Mouse (Mus musculus) hindbrain, embryonic 14.5 days (tissue): ENCODE results near the gene Aes. TPM values are rescaled to one million over a fixed set of nuclear protein-coding genes. Genes with fewer than 3 reads are reported as not detected.

Experiments
- ATAC-seq: fragments of 200-750 bp; cut with Nextera tagmentation; 2 replicates; pipeline ENCODE4 v1.8.0; 2017; ENCODE audit warnings: moderate number of reproducible peaks, mild to moderate bottlenecking, moderate TSS enrichment, moderate library complexity; ENCODE audit not compliant: low FRiP score
- DNase-seq: peaks from one replicate; pipeline ENCODE4 v3.0.0-alpha.2; 2015; ENCODE audit warnings: low spot score
- H3K27ac ChIP-seq: fragments of 300-500 bp; sonication (generic); 2 replicates; pipeline ENCODE4 v1.5.1; 2014; ENCODE audit warnings: mild to moderate bottlenecking, moderate library complexity
- H3K27me3 ChIP-seq: fragments of 300-500 bp; sonication (generic); 2 replicates; pipeline ENCODE4 v1.6.1; 2014; ENCODE audit warnings: mild to moderate bottlenecking, low read length, mixed read lengths; ENCODE audit not compliant: control insufficient read depth, insufficient read depth
- H3K36me3 ChIP-seq: fragments of 300-500 bp; sonication (generic); replicated peaks from 2 replicates; pipeline ENCODE4 v1.6.1; 2014; ENCODE audit not compliant: control insufficient read depth, insufficient read depth
- H3K4me1 ChIP-seq: fragments of 300-500 bp; sonication (generic); replicated peaks from 2 replicates; pipeline ENCODE4 v1.6.1; 2014; ENCODE audit warnings: antibody characterized with exemption, low read length, mixed read lengths; ENCODE audit not compliant: control insufficient read depth, insufficient read depth
- H3K4me2 ChIP-seq: fragments of 300-500 bp; sonication (generic); replicated peaks from 2 replicates; pipeline ENCODE4 v1.6.1; 2014; ENCODE audit warnings: mild to moderate bottlenecking, moderate library complexity
- H3K4me3 ChIP-seq: fragments of 300-500 bp; sonication (generic); replicated peaks from 2 replicates; pipeline ENCODE4 v1.5.1; 2014; ENCODE audit warnings: mild to moderate bottlenecking, low read length
- H3K9ac ChIP-seq: fragments of 300-500 bp; sonication (generic); 2 replicates; pipeline ENCODE4 v1.6.1; 2014
- H3K9me3 ChIP-seq: fragments of 300-500 bp; sonication (generic); 2 replicates; pipeline ENCODE4 v1.6.1; 2016; ENCODE audit warnings: low read length; ENCODE audit not compliant: control insufficient read depth
- WGBS: fragments of 180-500 bp; shearing (Covaris S2); extraction: QIAGEN DNeasy Blood & Tissue Kit; methylation state at CpG from one replicate; pipeline ENCODE4 v1.1.7; 2014; 5-methylcytosine and 5-hydroxymethylcytosine counted together
- polyA plus RNA-seq: library from polyadenylated mRNA; unstranded; fragments of >200 nt; fragmentation: Nextera tagmentation; extraction: Ambion mirVana; gene quantifications from 2 replicates; pipeline ENCODE4 v1.2.1, GENCODE M21; 2014

Gene Aes
- polyA plus RNA-seq, 1 experiment from 2014 or later: 524 TPM

- Histone ChIP-seq H3K9me3 (no peaks in the 10 kb centered on the region), H3K4me2 (peak overlapping the region; percentile 95), H3K4me1 (peaks cover 18% of the 10 kb centered on the region), H3K4me3 (peak overlapping the region; percentile 89), H3K36me3 (no peaks in the 10 kb centered on the region; the same call in 1 of the 2 replicates), H3K27me3 (no peaks in the 10 kb centered on the region), H3K9ac (peak overlapping the region; percentile 96; the same call in 1 of the 2 replicates), H3K27ac (no peak overlapping the region)
- DNase-seq (no peak), ATAC-seq (no peak)
- WGBS: 72% methylated on average over 7 of the region's 7 CpGs
These were observed 16.4 kb upstream of the Aes start for GRCm38 (mm10) chr10:81542727-81543460.

GRCm38 (mm10) chr10:81543633-81544032 lies 15.7 kb upstream of the Aes start:
- H3K4me2 ChIP-seq: peak overlapping the region; percentile 95
- DNase-seq (no peak), ATAC-seq (no peak)
- WGBS: 81% methylated on average over 1 of the region's 1 CpGs
- no peaks in the 10 kb centered on the region for H3K9me3 ChIP-seq
- peak overlapping the region; percentile 96 for H3K9ac ChIP-seq
- H3K27me3 ChIP-seq: no peaks in the 10 kb centered on the region
- peaks cover 18% of the 10 kb centered on the region for H3K4me1 ChIP-seq
- no peak overlapping the region for H3K27ac ChIP-seq
- H3K4me3 ChIP-seq: peak overlapping the region; percentile 89
- H3K36me3 ChIP-seq: no peaks in the 10 kb centered on the region; the same call in 1 of the 2 replicates

DNA sequence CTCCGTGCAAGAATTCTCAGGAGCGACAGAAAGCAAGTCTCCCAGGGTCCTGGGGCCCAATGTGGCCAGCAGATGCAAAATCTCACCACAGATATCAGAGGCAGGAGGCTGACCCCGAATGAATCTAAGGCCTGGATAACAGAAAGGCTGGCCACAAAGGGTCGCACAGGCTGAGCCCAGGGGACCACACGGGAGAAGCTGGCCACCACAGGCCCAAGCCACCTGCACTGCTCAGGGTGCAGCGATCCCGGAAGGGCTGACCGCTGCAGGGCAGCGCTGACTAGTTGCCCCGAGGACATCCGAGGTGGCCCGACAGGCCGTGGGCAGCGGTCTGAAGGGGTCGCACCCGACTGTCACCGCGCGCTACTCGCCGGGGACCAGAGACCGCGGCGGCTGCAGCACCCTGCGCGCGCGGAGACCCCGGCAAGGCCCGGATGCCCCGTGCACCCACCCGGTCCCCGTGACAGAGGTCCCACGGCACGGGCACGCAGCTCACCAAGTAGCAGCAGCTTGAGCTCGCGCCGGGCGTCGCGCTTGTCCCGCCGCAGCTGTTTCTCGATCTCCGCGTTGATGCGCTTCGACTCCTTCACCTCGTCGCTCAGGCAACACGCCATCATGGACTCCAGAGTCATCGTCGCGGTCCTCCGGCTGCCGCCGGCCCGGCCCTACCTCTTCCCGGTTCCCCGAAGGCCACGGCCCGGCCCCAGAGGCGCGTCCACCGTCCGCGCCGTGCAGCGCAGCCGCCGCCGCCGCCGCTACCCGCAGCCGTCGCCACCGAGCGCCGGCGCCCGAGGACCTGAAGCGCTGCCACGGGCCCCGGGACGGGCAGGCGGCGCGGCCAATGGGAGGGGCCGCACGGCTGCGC lies 14.8 kb upstream of the Aes start:
- H3K4me1 ChIP-seq: peaks cover 18% of the 10 kb centered on the region
- no peaks in the 10 kb centered on the region for H3K9me3 ChIP-seq
- no peaks in the 10 kb centered on the region for H3K27me3 ChIP-seq
- under 1% methylated on average over 85 of the region's 93 CpGs for WGBS
- peak overlapping the region; percentile 87 for H3K27ac ChIP-seq
- H3K4me3 ChIP-seq: peak overlapping the region; percentile 89
- H3K36me3 ChIP-seq: no peaks in the 10 kb centered on the region; the same call in 1 of the 2 replicates
- DNase-seq: peak; percentile 38
- peak; percentile 28 for ATAC-seq
- peak overlapping the region; percentile 95 for H3K4me2 ChIP-seq
- H3K9ac ChIP-seq: peak overlapping the region; percentile 96

DNA sequence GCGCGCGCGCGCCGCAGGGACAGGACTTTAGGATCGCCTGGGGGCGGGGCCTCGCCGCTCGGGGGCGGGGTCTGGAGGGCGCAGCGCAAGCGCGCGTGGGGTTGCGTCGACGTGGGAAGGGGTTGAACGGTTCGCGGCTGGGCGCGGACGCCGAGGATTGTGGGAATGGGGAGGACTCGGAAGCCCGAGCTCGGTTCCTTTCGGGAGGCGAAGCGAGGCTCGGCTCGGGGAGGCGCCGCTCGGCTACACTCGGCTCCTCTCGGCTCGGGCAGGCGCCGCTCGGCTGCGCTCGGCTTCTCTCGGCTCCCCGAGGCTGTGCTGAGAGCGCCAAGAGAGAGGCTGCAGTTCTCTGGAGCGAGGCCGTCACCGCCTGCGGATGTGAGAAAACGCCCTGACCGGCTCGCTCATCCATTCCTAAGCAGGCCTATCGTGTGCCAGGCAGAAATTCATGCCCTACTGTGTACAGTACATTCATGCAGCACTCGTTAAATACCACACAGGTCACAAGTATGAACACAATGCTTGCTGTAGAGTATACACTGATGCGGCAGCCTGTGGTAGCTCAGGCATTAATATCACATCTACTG lies 14.0 kb upstream of the Aes start, which contains the start of gene Gna11:
TSS of gene Gna11 (minus strand) at position 30 of the 587 bp plus-strand sequence.
- ATAC-seq (peak; percentile 97), DNase-seq (peak; percentile 99)
- peaks cover 18% of the 10 kb centered on the region for H3K4me1 ChIP-seq
- no peaks in the 10 kb centered on the region for H3K27me3 ChIP-seq
- peak within 1 kb of the TSS; percentile 95 for H3K4me2 ChIP-seq
- no peaks in the 10 kb centered on the region for H3K9me3 ChIP-seq
- peak within 1 kb of the TSS; percentile 89 for H3K4me3 ChIP-seq
- peak within 1 kb of the TSS; percentile 96 for H3K9ac ChIP-seq
- WGBS: under 1% methylated on average over 56 of the region's 59 CpGs
- peak within 1 kb of the TSS; percentile 87 for H3K27ac ChIP-seq
- H3K36me3 ChIP-seq: no peaks in the 10 kb centered on the region

GRCm38 (mm10) chr10:81546332-81546731 lies 13.0 kb upstream of the Aes start:
- H3K27me3 ChIP-seq: no peaks in the 10 kb centered on the region
- 83% methylated on average over 5 of the region's 5 CpGs for WGBS
- H3K4me1 ChIP-seq: peaks cover 18% of the 10 kb centered on the region
- no peak overlapping the region for H3K4me3 ChIP-seq
- H3K9ac ChIP-seq: no peak overlapping the region
- DNase-seq: no peak
- H3K27ac ChIP-seq: no peak overlapping the region
- H3K9me3 ChIP-seq: no peaks in the 10 kb centered on the region
- H3K36me3 ChIP-seq: no peaks in the 10 kb centered on the region
- H3K4me2 ChIP-seq: no peak overlapping the region
- no peak for ATAC-seq

DNA sequence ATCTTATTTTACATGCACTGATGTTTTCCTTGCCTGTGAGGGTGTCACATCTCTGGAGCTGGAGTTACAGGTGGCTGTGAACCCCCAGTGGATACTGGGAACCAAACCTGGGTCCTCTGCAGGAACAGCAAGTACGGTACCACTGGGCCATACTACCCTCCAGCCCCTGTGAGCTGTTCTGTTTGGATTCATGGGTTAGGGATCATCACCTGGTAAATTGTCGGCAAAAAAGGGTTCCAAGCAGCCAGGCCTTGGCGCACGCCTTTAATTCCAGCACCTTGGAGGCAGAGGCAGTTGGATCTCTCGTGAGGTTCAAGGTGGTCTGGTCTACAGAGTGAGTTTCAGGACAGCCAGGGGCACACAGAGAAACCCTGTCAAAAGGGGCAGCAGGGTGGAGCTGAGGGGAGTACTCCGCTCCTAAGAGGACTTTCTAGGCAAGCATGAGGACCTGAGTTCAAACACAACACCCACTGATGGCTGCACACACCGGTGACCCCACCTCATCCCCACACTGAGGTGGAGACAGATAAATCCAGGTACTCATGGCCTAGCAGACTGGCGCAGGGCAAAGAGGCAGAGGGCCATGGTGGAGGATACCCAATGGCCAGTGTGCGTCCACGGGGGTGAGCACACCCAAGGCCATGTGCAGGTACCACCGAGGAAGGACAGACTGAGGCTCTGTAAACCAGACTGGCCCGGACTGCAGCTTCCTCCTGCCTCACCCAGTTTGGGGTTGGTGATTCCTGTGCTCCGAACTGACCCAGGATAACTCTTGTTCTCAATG lies 12.3 kb upstream of the Aes start:
- Histone ChIP-seq H3K27me3 (no peaks in the 10 kb centered on the region), H3K4me3 (no peak overlapping the region), H3K4me1 (peaks cover 18% of the 10 kb centered on the region), H3K36me3 (no peaks in the 10 kb centered on the region), H3K4me2 (no peak overlapping the region), H3K9me3 (no peaks in the 10 kb centered on the region), H3K9ac (no peak overlapping the region), H3K27ac (no peak overlapping the region)
- DNase-seq (no peak), ATAC-seq (no peak)
- 95% methylated on average over 13 of the region's 13 CpGs for WGBS

- H3K9me3 ChIP-seq: no peaks in the 10 kb centered on the region
- no peak overlapping the region for H3K4me3 ChIP-seq
- WGBS: 72% methylated on average over 5 of the region's 5 CpGs
- DNase-seq: no peak
- no peaks in the 10 kb centered on the region for H3K36me3 ChIP-seq
- no peak overlapping the region for H3K27ac ChIP-seq
- no peaks in the 10 kb centered on the region for H3K27me3 ChIP-seq
- no peak for ATAC-seq
- H3K9ac ChIP-seq: no peak overlapping the region
- H3K4me2 ChIP-seq: no peak overlapping the region
- H3K4me1 ChIP-seq: peaks cover 2% of the 10 kb centered on the region
These were observed 10.3 kb upstream of the Aes start for GRCm38 (mm10) chr10:81548944-81549343.

DNA sequence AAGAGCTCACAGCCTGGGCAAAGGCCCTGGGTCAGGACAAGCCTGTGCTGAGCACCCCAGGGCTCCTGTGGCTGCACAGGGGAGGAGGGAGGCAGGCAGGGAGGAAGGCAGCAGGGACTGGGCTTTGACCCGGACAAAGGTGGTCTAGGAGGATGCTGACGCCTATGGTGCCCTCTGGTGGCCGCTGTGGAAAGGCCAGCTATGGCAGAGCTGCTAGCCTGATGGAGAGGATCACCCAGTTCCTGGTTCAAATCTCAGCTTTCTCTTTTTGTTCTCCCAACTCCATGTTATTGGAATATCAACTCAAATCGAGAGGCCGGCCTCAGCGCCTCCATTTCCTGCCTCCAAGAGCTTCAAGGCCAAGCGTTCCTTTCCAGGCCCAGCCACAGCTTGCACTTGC lies 9.0 kb upstream of the Aes start:
- Histone ChIP-seq H3K36me3 (no peaks in the 10 kb centered on the region), H3K27ac (no peak overlapping the region), H3K9ac (no peak overlapping the region), H3K4me1 (no peaks in the 10 kb centered on the region), H3K4me2 (no peak overlapping the region), H3K27me3 (no peaks in the 10 kb centered on the region), H3K4me3 (no peak overlapping the region), H3K9me3 (no peaks in the 10 kb centered on the region)
- DNase-seq: peak; percentile 47
- 15% methylated on average over 7 of the region's 7 CpGs for WGBS
- ATAC-seq: no peak
